Mouse (Mus musculus) spleen, postnatal 14 days (tissue): Measurements from ENCODE around the gene Lgr4.

Experiments used
- DNase-seq, 2 experiments: peaks; one replicate each; pipeline ENCODE4 v3.0.0; 2021 to 2022; ENCODE audit warnings: low spot score in 2 of 2

Gene Lgr4

GRCm38 (mm10) chr2:109921298-109922035 lies 4.0 kb downstream of the Lgr4 start:
- no peak for DNase-seq

- no peak for DNase-seq
Observed at GRCm38 (mm10) chr2:109922306-109922705, 4.9 kb downstream of the Lgr4 start.

- no peak for DNase-seq
Observed at GRCm38 (mm10) chr2:109923031-109923430, 5.6 kb downstream of the Lgr4 start.

- no peak for DNase-seq
Observed at GRCm38 (mm10) chr2:109923945-109924344, 6.5 kb downstream of the Lgr4 start.

GRCm38 (mm10) chr2:109926984-109927383 lies 9.5 kb downstream of the Lgr4 start:
- DNase-seq: no peak

GRCm38 (mm10) chr2:109927446-109927845 lies 10.0 kb downstream of the Lgr4 start:
- no peak for DNase-seq

GRCm38 (mm10) chr2:109927876-109928275 lies 10.4 kb downstream of the Lgr4 start:
- no peak for DNase-seq

GRCm38 (mm10) chr2:109928791-109929190 lies 11.3 kb downstream of the Lgr4 start:
- DNase-seq: no peak

GRCm38 (mm10) chr2:109929256-109929655 lies 11.8 kb downstream of the Lgr4 start:
- DNase-seq: no peak

- DNase-seq: no peak
Observed at GRCm38 (mm10) chr2:109930366-109930765, 12.9 kb downstream of the Lgr4 start.

GRCm38 (mm10) chr2:109930771-109931170 lies 13.3 kb downstream of the Lgr4 start:
- DNase-seq: no peak

- no peak for DNase-seq
Observed at GRCm38 (mm10) chr2:109931978-109932780, 14.7 kb downstream of the Lgr4 start.

GRCm38 (mm10) chr2:109933151-109933550 lies 15.7 kb downstream of the Lgr4 start:
- DNase-seq: no peak

- no peak for DNase-seq
Observed at GRCm38 (mm10) chr2:109934086-109934485, 16.6 kb downstream of the Lgr4 start.

GRCm38 (mm10) chr2:109935194-109935593 lies 17.7 kb downstream of the Lgr4 start:
- DNase-seq: no peak

- DNase-seq: no peak
Observed at GRCm38 (mm10) chr2:109935754-109936409, 18.4 kb downstream of the Lgr4 start.

GRCm38 (mm10) chr2:109936410-109936755 lies 18.9 kb downstream of the Lgr4 start:
- no peak for DNase-seq

- DNase-seq: no peak
Observed at GRCm38 (mm10) chr2:109941973-109942444, 24.6 kb downstream of the Lgr4 start.

GRCm38 (mm10) chr2:109942810-109943570 lies 25.5 kb downstream of the Lgr4 start:
- DNase-seq: no peak

- no peak for DNase-seq
Observed at GRCm38 (mm10) chr2:109944995-109945394, 27.5 kb downstream of the Lgr4 start.

GRCm38 (mm10) chr2:109945532-109945931 lies 28.1 kb downstream of the Lgr4 start:
- DNase-seq: no peak

GRCm38 (mm10) chr2:109946426-109946825 lies 29.0 kb downstream of the Lgr4 start:
- DNase-seq: no peak
